Mouse (Mus musculus): ENCODE measurements around the gene Cfap61. TPM values are rescaled to one million over a fixed set of nuclear protein-coding genes. Genes with fewer than 3 reads are reported as not detected.

Gene Cfap61
- polyA plus RNA-seq, 1 experiment from 2014 or later = 0.78 TPM

GRCm38 (mm10) chr2:146217227-146217980 lies 282.8 kb downstream of the Cfap61 start:
- Histone ChIP-seq H3K36me3 (replicated peaks) (no peaks in the 10 kb centered on the region), H3K9me3 (no peaks in the 10 kb centered on the region), H3K27ac (peak overlapping the region; percentile 84), H3K4me3 (peak overlapping the region; percentile 46), H3K4me1 (peaks cover 81% of the 10 kb centered on the region), H3K27me3 (ENCODE audit: poor library complexity, severe bottlenecking) (peaks cover 97% of the 10 kb centered on the region)
- peak; percentile 69 for DNase-seq (ENCODE audit: extremely low spot score, low spot score)
- WGBS = under 1% methylated on average over 16 of the region's 16 CpGs

- WGBS = under 1% methylated on average over 40 of the region's 40 CpGs
- Histone ChIP-seq H3K27me3 (ENCODE audit: poor library complexity, severe bottlenecking) (peaks cover 97% of the 10 kb centered on the region), H3K4me3 (peak overlapping the region; percentile 46), H3K9me3 (no peaks in the 10 kb centered on the region), H3K4me1 (peaks cover 89% of the 10 kb centered on the region), H3K36me3 (replicated peaks) (no peaks in the 10 kb centered on the region), H3K27ac (peak overlapping the region; percentile 84)
- peak; percentile 79 for DNase-seq (ENCODE audit: extremely low spot score, low spot score)
Observed at GRCm38 (mm10) chr2:146218161-146218691, 283.6 kb downstream of the Cfap61 start.

- WGBS = 0% methylated on average over 19 of the region's 19 CpGs
- Histone ChIP-seq H3K36me3 (replicated peaks) (no peaks in the 10 kb centered on the region), H3K4me1 (peaks cover 96% of the 10 kb centered on the region), H3K27me3 (ENCODE audit: poor library complexity, severe bottlenecking) (peaks cover 97% of the 10 kb centered on the region), H3K9me3 (no peaks in the 10 kb centered on the region), H3K27ac (peak overlapping the region; percentile 84), H3K4me3 (peak overlapping the region; percentile 46)
- peak; percentile 66 for DNase-seq (ENCODE audit: extremely low spot score, low spot score)
Observed at GRCm38 (mm10) chr2:146218881-146219535, 284.4 kb downstream of the Cfap61 start.

- Histone ChIP-seq H3K27ac (no peak overlapping the region), H3K27me3 (ENCODE audit: poor library complexity, severe bottlenecking) (peaks cover 99% of the 10 kb centered on the region), H3K4me3 (no peak overlapping the region; the same call in 1 of the 2 replicates), H3K4me1 (peaks cover 92% of the 10 kb centered on the region), H3K36me3 (replicated peaks) (no peaks in the 10 kb centered on the region), H3K9me3 (no peaks in the 10 kb centered on the region)
- WGBS = 9% methylated on average over 11 of the region's 11 CpGs
- no peak for DNase-seq (ENCODE audit: extremely low spot score, low spot score)
Observed at GRCm38 (mm10) chr2:146219791-146220190, 285.2 kb downstream of the Cfap61 start.

- peak; percentile 77 for DNase-seq (ENCODE audit: extremely low spot score, low spot score)
- peak overlapping the region; percentile 85 for H3K27ac ChIP-seq
- H3K9me3 ChIP-seq = no peaks in the 10 kb centered on the region
- under 1% methylated on average over 24 of the region's 24 CpGs for WGBS
- peak overlapping the region; percentile 58 for H3K4me3 ChIP-seq
- peaks cover 99% of the 10 kb centered on the region for H3K27me3 ChIP-seq (ENCODE audit: poor library complexity, severe bottlenecking)
- peaks cover 83% of the 10 kb centered on the region for H3K4me1 ChIP-seq
- H3K36me3 ChIP-seq (replicated peaks) = no peaks in the 10 kb centered on the region
Observed at GRCm38 (mm10) chr2:146220591-146221075, 286.0 kb downstream of the Cfap61 start.

GRCm38 (mm10) chr2:146221076-146221928 lies 286.7 kb downstream of the Cfap61 start, which contains the start of gene Insm1:
Gene Insm1, plus strand, starts transcription at chr2:146221921.
- DNase-seq (ENCODE audit: extremely low spot score, low spot score) = peak; percentile 85
- under 1% methylated on average over 86 of the region's 86 CpGs for WGBS
- Histone ChIP-seq H3K27ac (peak within 1 kb of the TSS; percentile 85), H3K9me3 (no peaks in the 10 kb centered on the region), H3K4me3 (peak within 1 kb of the TSS; percentile 58), H3K36me3 (replicated peaks) (no peaks in the 10 kb centered on the region), H3K27me3 (ENCODE audit: poor library complexity, severe bottlenecking) (peaks cover 99% of the 10 kb centered on the region), H3K4me1 (peaks cover 83% of the 10 kb centered on the region)

- Histone ChIP-seq H3K4me3 (peak overlapping the region; percentile 58), H3K27ac (peak overlapping the region; percentile 85), H3K36me3 (replicated peaks) (no peaks in the 10 kb centered on the region), H3K27me3 (ENCODE audit: poor library complexity, severe bottlenecking) (peaks cover 99% of the 10 kb centered on the region), H3K4me1 (peaks cover 83% of the 10 kb centered on the region), H3K9me3 (no peaks in the 10 kb centered on the region)
- DNase-seq (ENCODE audit: extremely low spot score, low spot score) = peak; percentile 77
- under 1% methylated on average over 44 of the region's 44 CpGs for WGBS
Observed at GRCm38 (mm10) chr2:146221929-146222278, 287.3 kb downstream of the Cfap61 start.

GRCm38 (mm10) chr2:146222279-146223175 lies 287.9 kb downstream of the Cfap61 start:
- H3K4me3 ChIP-seq = peak overlapping the region; percentile 58
- no peaks in the 10 kb centered on the region for H3K9me3 ChIP-seq
- WGBS = under 1% methylated on average over 133 of the region's 133 CpGs
- H3K27me3 ChIP-seq (ENCODE audit: poor library complexity, severe bottlenecking) = peaks cover 99% of the 10 kb centered on the region
- DNase-seq (ENCODE audit: extremely low spot score, low spot score) = peak; percentile 66
- no peaks in the 10 kb centered on the region for H3K36me3 ChIP-seq (replicated peaks)
- peaks cover 77% of the 10 kb centered on the region for H3K4me1 ChIP-seq
- H3K27ac ChIP-seq = peak overlapping the region; percentile 85

- Histone ChIP-seq H3K27me3 (ENCODE audit: poor library complexity, severe bottlenecking) (peaks cover 99% of the 10 kb centered on the region), H3K27ac (peak overlapping the region; percentile 85)
- DNase-seq (ENCODE audit: extremely low spot score, low spot score) = peak; percentile 61
Observed at GRCm38 (mm10) chr2:146223176-146223905, 288.8 kb downstream of the Cfap61 start.

GRCm38 (mm10) chr2:146224141-146224540 lies 289.6 kb downstream of the Cfap61 start:
- Histone ChIP-seq H3K36me3 (replicated peaks) (no peaks in the 10 kb centered on the region), H3K27ac (peak overlapping the region; percentile 85), H3K4me1 (peaks cover 61% of the 10 kb centered on the region), H3K27me3 (ENCODE audit: poor library complexity, severe bottlenecking) (peaks cover 99% of the 10 kb centered on the region), H3K4me3 (peak overlapping the region; percentile 58), H3K9me3 (no peaks in the 10 kb centered on the region)
- WGBS = 11% methylated on average over 7 of the region's 7 CpGs
- no peak for DNase-seq (ENCODE audit: extremely low spot score, low spot score)

More at GRCm38 (mm10) chr2:146223176-146223905, 288.8 kb downstream of the Cfap61 start:
- under 1% methylated on average over 75 of the region's 75 CpGs for WGBS
- no peaks in the 10 kb centered on the region for H3K9me3 ChIP-seq
- no peaks in the 10 kb centered on the region for H3K36me3 ChIP-seq (replicated peaks)
- peaks cover 69% of the 10 kb centered on the region for H3K4me1 ChIP-seq
- H3K4me3 ChIP-seq = peak overlapping the region; percentile 58

- H3K36me3 ChIP-seq (replicated peaks) = no peaks in the 10 kb centered on the region
- no peak for DNase-seq (ENCODE audit: extremely low spot score, low spot score)
- peaks cover 86% of the 10 kb centered on the region for H3K27me3 ChIP-seq (ENCODE audit: poor library complexity, severe bottlenecking)
- no peak overlapping the region for H3K4me3 ChIP-seq
- peaks cover 44% of the 10 kb centered on the region for H3K4me1 ChIP-seq
- H3K9me3 ChIP-seq = no peaks in the 10 kb centered on the region
- H3K27ac ChIP-seq = no peak overlapping the region
- WGBS = 10% methylated on average over 6 of the region's 6 CpGs
Observed at GRCm38 (mm10) chr2:146225818-146226217, 291.2 kb downstream of the Cfap61 start.

All from forebrain, embryonic 10.5 days (tissue).